Mouse (Mus musculus) liver, embryonic 11.5 days (tissue): Measurements from ENCODE around the gene Unc79. TPM values are rescaled to one million over a fixed set of nuclear protein-coding genes. Genes with fewer than 3 reads are reported as not detected.

Experiments used
- ATAC-seq: fragments of 200-750 bp; cut with Nextera tagmentation; replicated peaks from 2 replicates; pipeline ENCODE4 v1.8.0; 2017; ENCODE audit warnings: moderate number of reproducible peaks, mild to moderate bottlenecking, moderate TSS enrichment, moderate library complexity; ENCODE audit not compliant: low FRiP score
- DNase-seq: peaks from one replicate; pipeline ENCODE4 v3.0.0-alpha.2; 2017; ENCODE audit warnings: low spot score
- H3K27ac ChIP-seq: fragments of 300-500 bp; sonication (generic); 2 replicates; pipeline ENCODE4 v1.5.1; 2014; ENCODE audit warnings: mild to moderate bottlenecking, low read depth, low read length, control low read depth
- H3K27me3 ChIP-seq: fragments of 300-500 bp; sonication (generic); replicated peaks from 2 replicates; pipeline ENCODE4 v1.6.1; 2014; ENCODE audit warnings: low read length, mixed read lengths; ENCODE audit not compliant: control insufficient read depth, insufficient read depth
- H3K36me3 ChIP-seq: fragments of 300-500 bp; sonication (generic); 2 replicates; pipeline ENCODE4 v1.6.1; 2014; ENCODE audit warnings: mild to moderate bottlenecking, low read length, moderate library complexity, mixed read lengths; ENCODE audit not compliant: control insufficient read depth, insufficient read depth
- H3K4me1 ChIP-seq: fragments of 300-500 bp; sonication (generic); replicated peaks from 2 replicates; pipeline ENCODE4 v1.6.1; 2014; ENCODE audit warnings: low read length, mixed read lengths; ENCODE audit not compliant: control insufficient read depth, insufficient read depth
- H3K4me2 ChIP-seq: fragments of 300-500 bp; sonication (generic); 2 replicates; pipeline ENCODE4 v1.6.1; 2014; ENCODE audit warnings: mild to moderate bottlenecking, control low read depth, moderate library complexity
- H3K4me3 ChIP-seq: fragments of 300-500 bp; sonication (generic); 2 replicates; pipeline ENCODE4 v1.5.1; 2014; ENCODE audit warnings: low read depth, low read length, control low read depth
- H3K9ac ChIP-seq: fragments of 300-500 bp; sonication (generic); 2 replicates; pipeline ENCODE4 v1.6.1; 2014; ENCODE audit warnings: low read depth, low read length, control low read depth
- H3K9me3 ChIP-seq: fragments of 300-500 bp; sonication (generic); 2 replicates; pipeline ENCODE4 v1.6.1; 2016; ENCODE audit warnings: low read length, inconsistent platforms, mixed read lengths; ENCODE audit not compliant: control insufficient read depth
- WGBS: fragments of 180-500 bp; shearing (Covaris S2); extraction: QIAGEN DNeasy Blood & Tissue Kit; methylation state at CpG from one replicate; pipeline ENCODE4 v1.1.7; 2014; 5-methylcytosine and 5-hydroxymethylcytosine counted together
- polyA plus RNA-seq: library from polyadenylated mRNA; unstranded; fragments of >200 nt; fragmentation: Nextera tagmentation; extraction: Ambion mirVana; gene quantifications from 2 replicates; pipeline ENCODE4 v1.2.1, GENCODE M21; 2014

The Unc79 gene
- polyA plus RNA-seq, 1 experiment from 2014 or later: 0.04 TPM

GRCm38 (mm10) chr12:103154927-103155326 is 206.3 kb downstream of the Unc79 start:
- no peaks in the 10 kb centered on the region for H3K36me3 ChIP-seq
- H3K27me3 ChIP-seq: no peaks in the 10 kb centered on the region
- ATAC-seq (no peak), DNase-seq (no peak)
- no peak overlapping the region for H3K27ac ChIP-seq
- H3K4me3 ChIP-seq: no peak overlapping the region
- H3K9ac ChIP-seq: no peak overlapping the region
- WGBS: 59% methylated on average over 2 of the region's 2 CpGs
- no peak overlapping the region for H3K4me2 ChIP-seq
- no peaks in the 10 kb centered on the region for H3K4me1 ChIP-seq
- no peaks in the 10 kb centered on the region for H3K9me3 ChIP-seq

GRCm38 (mm10) chr12:103155406-103155805 is 206.7 kb downstream of the Unc79 start:
- Histone ChIP-seq H3K36me3 (no peaks in the 10 kb centered on the region), H3K27me3 (no peaks in the 10 kb centered on the region), H3K27ac (no peak overlapping the region), H3K9me3 (no peaks in the 10 kb centered on the region), H3K4me2 (no peak overlapping the region), H3K4me1 (no peaks in the 10 kb centered on the region), H3K4me3 (no peak overlapping the region), H3K9ac (no peak overlapping the region)
- DNase-seq (no peak), ATAC-seq (no peak)
- 70% methylated on average over 3 of the region's 3 CpGs for WGBS

DNA sequence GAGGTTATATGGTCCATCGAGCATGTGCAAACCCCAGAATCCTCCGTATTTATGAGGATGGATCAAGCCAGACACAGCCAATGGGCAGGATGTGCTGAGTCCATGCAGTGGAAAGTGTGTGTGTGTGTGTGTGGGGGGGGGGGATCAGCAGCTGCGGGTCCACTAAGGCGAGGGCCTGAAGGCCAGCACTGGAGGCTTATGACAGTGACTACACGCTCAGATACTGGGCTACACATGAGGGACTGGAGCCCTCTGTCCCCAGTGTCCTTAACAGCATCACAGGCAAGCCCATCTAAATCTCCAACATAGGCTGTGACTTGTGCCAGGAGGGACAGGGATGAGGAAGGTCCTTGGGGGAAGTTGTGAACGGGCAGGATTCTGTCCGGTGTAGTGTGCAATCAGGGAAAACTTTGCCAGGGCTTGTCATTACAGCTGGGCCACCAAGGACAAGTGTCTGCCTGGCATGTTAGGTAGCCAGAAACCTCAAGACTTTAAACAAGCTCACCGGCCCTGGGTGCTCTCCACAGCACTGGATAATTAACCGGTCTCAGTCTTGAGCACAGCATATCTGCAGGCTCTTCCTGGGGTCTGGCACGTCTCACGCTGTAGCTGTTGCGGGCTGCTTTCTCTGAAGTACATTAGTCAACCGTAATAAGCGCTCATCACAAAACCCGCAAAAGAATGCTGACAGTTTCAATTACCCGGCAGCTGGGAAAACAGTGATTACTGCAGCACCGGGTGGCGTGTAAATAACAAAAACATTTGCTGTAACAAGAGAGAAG is 208.7 kb downstream of the Unc79 start:
- Histone ChIP-seq H3K36me3 (no peaks in the 10 kb centered on the region), H3K9me3 (no peaks in the 10 kb centered on the region), H3K27ac (no peak overlapping the region), H3K9ac (no peak overlapping the region), H3K4me2 (no peak overlapping the region), H3K4me1 (no peaks in the 10 kb centered on the region), H3K4me3 (no peak overlapping the region), H3K27me3 (no peaks in the 10 kb centered on the region)
- DNase-seq (no peak), ATAC-seq (no peak)
- whole genome bisulfite sequencing: 72% methylated on average over 18 of the region's 18 CpGs

DNA sequence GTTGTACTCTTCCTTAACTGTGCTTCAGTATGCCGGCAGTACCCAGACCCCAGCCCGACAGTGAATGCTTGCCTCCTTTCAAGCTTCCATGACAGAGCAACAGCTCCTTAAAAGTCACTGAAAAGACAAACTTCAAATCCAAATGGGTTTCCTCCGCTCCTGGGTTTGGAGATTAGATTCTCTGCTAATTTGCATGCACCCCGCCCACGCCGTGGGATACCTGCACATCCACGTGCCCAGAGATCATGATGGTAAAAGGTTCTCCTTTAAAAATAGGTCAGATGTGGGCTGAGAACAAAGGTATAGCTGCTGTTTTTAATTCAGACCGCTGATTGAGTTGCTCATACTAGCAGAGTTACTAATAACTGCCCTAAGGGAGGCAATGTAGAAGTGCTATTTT is 210.4 kb downstream of the Unc79 start:
- H3K9ac ChIP-seq: no peak overlapping the region
- ATAC-seq (no peak), DNase-seq (no peak)
- no peaks in the 10 kb centered on the region for H3K36me3 ChIP-seq
- H3K4me3 ChIP-seq: no peak overlapping the region
- WGBS: 61% methylated on average over 8 of the region's 8 CpGs
- no peak overlapping the region for H3K27ac ChIP-seq
- H3K4me2 ChIP-seq: no peak overlapping the region
- no peaks in the 10 kb centered on the region for H3K9me3 ChIP-seq
- no peaks in the 10 kb centered on the region for H3K4me1 ChIP-seq
- no peaks in the 10 kb centered on the region for H3K27me3 ChIP-seq

- H3K36me3 ChIP-seq: no peaks in the 10 kb centered on the region
- ATAC-seq (no peak), DNase-seq (no peak)
- H3K4me3 ChIP-seq: no peak overlapping the region
- H3K9ac ChIP-seq: no peak overlapping the region
- no peaks in the 10 kb centered on the region for H3K4me1 ChIP-seq
- H3K27ac ChIP-seq: no peak overlapping the region
- 82% methylated on average over 4 of the region's 4 CpGs for WGBS
- H3K9me3 ChIP-seq: no peaks in the 10 kb centered on the region
- H3K4me2 ChIP-seq: no peak overlapping the region
- no peaks in the 10 kb centered on the region for H3K27me3 ChIP-seq
Measured at GRCm38 (mm10) chr12:103160721-103161120, 212.1 kb downstream of the Unc79 start.

DNA sequence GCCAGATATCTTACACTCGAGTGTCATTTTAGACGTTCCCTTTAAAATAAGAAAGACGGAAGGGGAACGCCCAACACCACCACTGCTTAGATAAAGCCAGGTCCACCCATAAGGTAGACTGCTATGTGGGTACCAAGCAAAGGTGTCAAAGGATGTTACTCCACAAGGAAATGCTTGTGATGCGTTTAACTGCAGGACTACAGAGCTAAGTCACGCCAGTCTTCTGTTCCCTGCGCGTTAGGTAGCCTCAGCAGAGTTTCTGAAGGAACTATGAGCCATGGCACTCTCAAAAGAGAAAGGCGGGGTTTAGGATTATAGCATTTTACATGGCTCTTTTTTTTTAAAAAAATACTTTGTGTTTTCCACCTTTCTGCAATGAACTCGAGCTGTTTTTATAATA is 214.9 kb downstream of the Unc79 start:
- no peak for DNase-seq
- no peaks in the 10 kb centered on the region for H3K36me3 ChIP-seq
- no peak overlapping the region for H3K4me2 ChIP-seq
- ATAC-seq: no peak
- H3K27me3 ChIP-seq: no peaks in the 10 kb centered on the region
- H3K4me3 ChIP-seq: no peak overlapping the region
- H3K9me3 ChIP-seq: no peaks in the 10 kb centered on the region
- no peak overlapping the region for H3K27ac ChIP-seq
- no peak overlapping the region for H3K9ac ChIP-seq
- no peaks in the 10 kb centered on the region for H3K4me1 ChIP-seq
- WGBS: 77% methylated on average over 10 of the region's 10 CpGs

- no peaks in the 10 kb centered on the region for H3K9me3 ChIP-seq
- no peak for DNase-seq
- H3K4me2 ChIP-seq: no peak overlapping the region
- no peaks in the 10 kb centered on the region for H3K36me3 ChIP-seq
- WGBS: 75% methylated on average over 14 of the region's 14 CpGs
- H3K9ac ChIP-seq: no peak overlapping the region
- no peak overlapping the region for H3K27ac ChIP-seq
- ATAC-seq: no peak
- no peaks in the 10 kb centered on the region for H3K4me1 ChIP-seq
- H3K27me3 ChIP-seq: no peaks in the 10 kb centered on the region
- no peak overlapping the region for H3K4me3 ChIP-seq
Measured at GRCm38 (mm10) chr12:103164101-103165030, 215.7 kb downstream of the Unc79 start.

- ATAC-seq: no peak
- H3K27me3 ChIP-seq: no peaks in the 10 kb centered on the region
- no peaks in the 10 kb centered on the region for H3K36me3 ChIP-seq
- no peak overlapping the region for H3K9ac ChIP-seq
- WGBS: 59% methylated on average over 12 of the region's 12 CpGs
- H3K4me1 ChIP-seq: no peaks in the 10 kb centered on the region
- no peak overlapping the region for H3K4me3 ChIP-seq
- no peak for DNase-seq
- H3K4me2 ChIP-seq: no peak overlapping the region
- no peak overlapping the region for H3K27ac ChIP-seq
- no peaks in the 10 kb centered on the region for H3K9me3 ChIP-seq
Measured at GRCm38 (mm10) chr12:103168892-103169291, 220.2 kb downstream of the Unc79 start.
